Mouse (Mus musculus): ENCODE measurements around the gene Slc12a6. TPM values are rescaled to one million over a fixed set of nuclear protein-coding genes. Genes with fewer than 3 reads are reported as not detected.

Gene Slc12a6
- polyA plus RNA-seq, 1 experiment from 2014 or later, result 5.3 TPM

GRCm38 (mm10) chr2:112332051-112332898 lies 66.7 kb downstream of the Slc12a6 start:
- H3K9ac ChIP-seq (ENCODE audit: low read depth, low read length), result no peak overlapping the region
- H3K27me3 ChIP-seq (ENCODE audit: control insufficient read depth, insufficient read depth, low read depth, low read length), result no peaks in the 10 kb centered on the region
- no peak overlapping the region for H3K4me2 ChIP-seq (ENCODE audit: low read depth, low read length)
- H3K27ac ChIP-seq (ENCODE audit: low read length), result no peak overlapping the region
- 48% methylated on average over 4 of the region's 4 CpGs for WGBS (ENCODE audit: insufficient replicate concordance)
- peak; percentile 56; the same call in 1 of the 2 replicates for ATAC-seq (ENCODE audit: low read depth)
- H3K4me1 ChIP-seq (ENCODE audit: control insufficient read depth, low read depth, low read length), result peaks cover 13% of the 10 kb centered on the region
- H3K9me3 ChIP-seq (replicated peaks; ENCODE audit: control insufficient read depth, low read length), result no peaks in the 10 kb centered on the region
- H3K4me3 ChIP-seq (ENCODE audit: low read depth, low read length), result no peak overlapping the region
- peaks cover 7% of the 10 kb centered on the region for H3K36me3 ChIP-seq (ENCODE audit: control insufficient read depth, insufficient read depth)

DNA sequence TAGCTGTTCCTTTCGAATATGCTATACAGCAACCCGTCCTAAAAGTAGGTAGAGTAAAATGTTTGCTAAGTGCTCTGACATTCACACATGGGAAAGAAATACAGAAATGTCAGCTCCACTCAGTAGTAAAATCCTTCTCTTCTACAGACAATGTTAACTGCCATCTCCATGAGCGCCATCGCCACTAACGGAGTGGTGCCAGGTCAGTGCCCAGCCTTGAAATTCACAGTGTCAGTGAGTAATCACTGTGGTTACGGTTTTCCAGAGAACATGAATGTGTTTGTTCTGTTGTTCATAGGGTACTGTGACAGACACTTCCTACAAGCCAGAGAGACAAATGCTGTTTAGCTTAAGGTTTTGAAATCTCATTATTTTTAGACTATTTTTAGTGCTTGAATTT lies 71.6 kb downstream of the Slc12a6 start:
- H3K36me3 ChIP-seq (ENCODE audit: control insufficient read depth, insufficient read depth), result peaks cover 14% of the 10 kb centered on the region
- no peak overlapping the region for H3K4me3 ChIP-seq (ENCODE audit: low read depth, low read length)
- peaks cover 2% of the 10 kb centered on the region for H3K4me1 ChIP-seq (ENCODE audit: control insufficient read depth, low read depth, low read length)
- H3K27me3 ChIP-seq (ENCODE audit: control insufficient read depth, insufficient read depth, low read depth, low read length), result no peaks in the 10 kb centered on the region
- no peak for ATAC-seq (ENCODE audit: low read depth)
- H3K9me3 ChIP-seq (replicated peaks; ENCODE audit: control insufficient read depth, low read length), result no peaks in the 10 kb centered on the region
- WGBS (ENCODE audit: insufficient replicate concordance), result 79% methylated on average over 6 of the region's 6 CpGs
- H3K4me2 ChIP-seq (ENCODE audit: low read depth, low read length), result no peak overlapping the region
- H3K9ac ChIP-seq (ENCODE audit: low read depth, low read length), result no peak overlapping the region
- no peak overlapping the region for H3K27ac ChIP-seq (ENCODE audit: low read length)

DNA sequence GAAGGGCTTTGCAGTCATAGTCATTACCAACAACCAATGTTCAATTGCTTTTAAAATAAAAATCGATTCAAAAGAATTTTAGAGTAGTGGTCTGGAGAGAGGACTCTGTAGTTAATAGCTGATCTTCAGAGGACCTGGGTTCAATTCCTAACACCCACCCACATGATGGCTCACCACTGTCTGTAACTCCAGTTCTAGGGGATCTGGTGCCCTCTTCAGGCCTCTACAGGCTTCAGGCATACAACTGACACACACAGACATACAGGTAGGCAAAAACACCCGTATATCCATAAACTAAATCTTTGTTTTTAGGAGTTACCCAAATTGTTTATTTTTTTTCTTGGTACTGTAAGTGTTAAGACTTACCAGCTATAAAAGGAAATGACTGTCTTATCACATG lies 74.1 kb downstream of the Slc12a6 start:
- Histone ChIP-seq H3K36me3 (ENCODE audit: control insufficient read depth, insufficient read depth) (peaks cover 7% of the 10 kb centered on the region), H3K4me3 (ENCODE audit: low read depth, low read length) (no peak overlapping the region), H3K27ac (ENCODE audit: low read length) (no peak overlapping the region), H3K9ac (ENCODE audit: low read depth, low read length) (no peak overlapping the region), H3K9me3 (replicated peaks; ENCODE audit: control insufficient read depth, low read length) (no peaks in the 10 kb centered on the region), H3K4me1 (ENCODE audit: control insufficient read depth, low read depth, low read length) (no peaks in the 10 kb centered on the region), H3K4me2 (ENCODE audit: low read depth, low read length) (no peak overlapping the region), H3K27me3 (ENCODE audit: control insufficient read depth, insufficient read depth, low read depth, low read length) (no peaks in the 10 kb centered on the region)
- ATAC-seq (ENCODE audit: low read depth), result no peak
- 76% methylated on average over 2 of the region's 2 CpGs for WGBS (ENCODE audit: insufficient replicate concordance)

- no peaks in the 10 kb centered on the region for H3K9me3 ChIP-seq (replicated peaks; ENCODE audit: control insufficient read depth, low read length)
- H3K4me2 ChIP-seq (ENCODE audit: low read depth, low read length), result no peak overlapping the region
- no peaks in the 10 kb centered on the region for H3K4me1 ChIP-seq (ENCODE audit: control insufficient read depth, low read depth, low read length)
- no peak overlapping the region for H3K9ac ChIP-seq (ENCODE audit: low read depth, low read length)
- peaks cover 7% of the 10 kb centered on the region for H3K36me3 ChIP-seq (ENCODE audit: control insufficient read depth, insufficient read depth)
- 69% methylated on average over 3 of the region's 3 CpGs for WGBS (ENCODE audit: insufficient replicate concordance)
- H3K4me3 ChIP-seq (ENCODE audit: low read depth, low read length), result no peak overlapping the region
- H3K27ac ChIP-seq (ENCODE audit: low read length), result no peak overlapping the region
- H3K27me3 ChIP-seq (ENCODE audit: control insufficient read depth, insufficient read depth, low read depth, low read length), result no peaks in the 10 kb centered on the region
- ATAC-seq (ENCODE audit: low read depth), result no peak
Observed at GRCm38 (mm10) chr2:112341117-112341516, 75.5 kb downstream of the Slc12a6 start.

- H3K4me1 ChIP-seq (ENCODE audit: control insufficient read depth, low read depth, low read length), result no peaks in the 10 kb centered on the region
- ATAC-seq (ENCODE audit: low read depth), result no peak
- 67% methylated on average over 3 of the region's 3 CpGs for WGBS (ENCODE audit: insufficient replicate concordance)
- H3K9ac ChIP-seq (ENCODE audit: low read depth, low read length), result no peak overlapping the region
- H3K36me3 ChIP-seq (ENCODE audit: control insufficient read depth, insufficient read depth), result peaks cover 6% of the 10 kb centered on the region
- H3K27ac ChIP-seq (ENCODE audit: low read length), result no peak overlapping the region
- H3K4me3 ChIP-seq (ENCODE audit: low read depth, low read length), result no peak overlapping the region
- H3K4me2 ChIP-seq (ENCODE audit: low read depth, low read length), result no peak overlapping the region
- no peaks in the 10 kb centered on the region for H3K27me3 ChIP-seq (ENCODE audit: control insufficient read depth, insufficient read depth, low read depth, low read length)
- H3K9me3 ChIP-seq (replicated peaks; ENCODE audit: control insufficient read depth, low read length), result no peaks in the 10 kb centered on the region
Observed at GRCm38 (mm10) chr2:112348246-112348645, 82.6 kb downstream of the Slc12a6 start.

GRCm38 (mm10) chr2:112353685-112354455 lies 88.2 kb downstream of the Slc12a6 start:
- Histone ChIP-seq H3K27ac (ENCODE audit: low read length) (no peak overlapping the region), H3K4me1 (ENCODE audit: control insufficient read depth, low read depth, low read length) (no peaks in the 10 kb centered on the region), H3K36me3 (ENCODE audit: control insufficient read depth, insufficient read depth) (peaks cover 22% of the 10 kb centered on the region), H3K9me3 (replicated peaks; ENCODE audit: control insufficient read depth, low read length) (no peaks in the 10 kb centered on the region), H3K9ac (ENCODE audit: low read depth, low read length) (no peak overlapping the region), H3K4me3 (ENCODE audit: low read depth, low read length) (no peak overlapping the region), H3K27me3 (ENCODE audit: control insufficient read depth, insufficient read depth, low read depth, low read length) (no peaks in the 10 kb centered on the region), H3K4me2 (ENCODE audit: low read depth, low read length) (no peak overlapping the region)
- ATAC-seq (ENCODE audit: low read depth), result no peak
- WGBS (ENCODE audit: insufficient replicate concordance), result 88% methylated on average over 7 of the region's 7 CpGs

DNA sequence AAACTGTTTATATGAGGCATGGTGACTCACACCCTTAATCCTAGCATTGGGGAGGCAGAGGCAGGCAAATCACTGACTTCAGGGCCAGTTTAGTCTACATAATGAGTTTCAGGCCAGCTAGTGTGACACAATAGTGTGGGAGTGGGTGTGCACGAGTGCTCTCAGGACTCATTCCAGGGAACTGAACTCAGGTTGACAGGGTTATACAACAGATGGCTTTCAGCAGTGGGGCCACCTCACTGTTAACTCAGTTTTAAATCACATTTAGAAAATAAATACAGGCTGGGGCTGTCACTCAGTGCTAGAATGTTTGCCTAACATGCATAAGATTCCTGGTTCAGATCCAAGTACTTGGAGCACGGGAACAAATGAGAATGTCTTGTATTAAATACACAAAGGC lies 94.0 kb downstream of the Slc12a6 start:
- Histone ChIP-seq H3K9ac (ENCODE audit: low read depth, low read length) (no peak overlapping the region), H3K36me3 (ENCODE audit: control insufficient read depth, insufficient read depth) (peaks cover 54% of the 10 kb centered on the region), H3K4me2 (ENCODE audit: low read depth, low read length) (no peak overlapping the region), H3K9me3 (replicated peaks; ENCODE audit: control insufficient read depth, low read length) (no peaks in the 10 kb centered on the region), H3K27ac (ENCODE audit: low read length) (no peak overlapping the region), H3K4me1 (ENCODE audit: control insufficient read depth, low read depth, low read length) (no peaks in the 10 kb centered on the region), H3K4me3 (ENCODE audit: low read depth, low read length) (no peak overlapping the region), H3K27me3 (ENCODE audit: control insufficient read depth, insufficient read depth, low read depth, low read length) (no peaks in the 10 kb centered on the region)
- ATAC-seq (ENCODE audit: low read depth), result no peak
- WGBS (ENCODE audit: insufficient replicate concordance), result 75% methylated on average over 2 of the region's 2 CpGs

GRCm38 (mm10) chr2:112360012-112360780 lies 94.6 kb downstream of the Slc12a6 start:
- Histone ChIP-seq H3K9ac (ENCODE audit: low read depth, low read length) (no peak overlapping the region), H3K27me3 (ENCODE audit: control insufficient read depth, insufficient read depth, low read depth, low read length) (no peaks in the 10 kb centered on the region), H3K4me2 (ENCODE audit: low read depth, low read length) (no peak overlapping the region), H3K4me1 (ENCODE audit: control insufficient read depth, low read depth, low read length) (no peaks in the 10 kb centered on the region), H3K9me3 (replicated peaks; ENCODE audit: control insufficient read depth, low read length) (no peaks in the 10 kb centered on the region), H3K27ac (ENCODE audit: low read length) (no peak overlapping the region), H3K36me3 (ENCODE audit: control insufficient read depth, insufficient read depth) (peaks cover 56% of the 10 kb centered on the region), H3K4me3 (ENCODE audit: low read depth, low read length) (no peak overlapping the region)
- ATAC-seq (ENCODE audit: low read depth), result no peak
- 85% methylated on average over 12 of the region's 12 CpGs for WGBS (ENCODE audit: insufficient replicate concordance)
